Mouse (Mus musculus) C3H10T1/2 (cell line): Measurements from ENCODE around the gene Slc22a22. TPM values are rescaled to one million over a fixed set of nuclear protein-coding genes. Genes with fewer than 3 reads are reported as not detected.

ENCODE experiments used
- polyA plus RNA-seq, 2 experiments: library from polyadenylated mRNA; unstranded; fragments of >200 nt; fragmentation: generic; extraction: Trizol; gene quantifications; one replicate each; pipeline ENCODE4 v1.2.1; 2012; ENCODE audit warnings: missing spikeins in 2 of 2

Slc22a22 gene
- polyA plus RNA-seq: under 1 TPM in 1 of 2 experiments, not detected in 1; 0.02 TPM

DNA sequence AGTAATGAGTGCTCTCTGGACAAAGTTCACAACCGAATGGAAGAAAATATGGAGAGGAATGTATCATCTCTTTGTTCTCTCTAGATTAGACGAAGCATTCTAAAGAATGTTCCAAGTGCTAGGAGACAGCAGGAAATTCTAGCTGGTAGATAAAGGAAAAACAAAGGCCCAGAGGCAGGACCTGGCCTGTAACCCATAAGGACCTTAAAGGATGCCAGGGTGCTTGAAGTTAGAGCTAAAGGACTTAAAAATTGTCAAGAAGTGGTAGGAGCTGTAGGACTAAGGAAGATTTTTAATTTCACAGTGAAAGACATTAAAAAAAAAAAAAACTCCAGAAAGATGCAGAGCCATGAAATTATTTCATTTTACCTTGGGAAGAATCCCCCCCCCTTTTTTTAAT, at the start of gene Slc22a22:
TSS of gene Slc22a22 (minus strand) at position 101 of the 400 bp plus-strand sequence.

